Mouse (Mus musculus) cerebellum, adult 9-11 months (tissue): Measurements from ENCODE around the gene Tmem223.
A peak's percentile ranks its signal among the peaks of the same experiment; 100 is the strongest.

Experiments
- DNase-seq: peaks from one replicate; pipeline ENCODE4 v3.0.0; 2022

The Tmem223 gene

GRCm38 (mm10) chr19:8803879-8804660 lies 33.3 kb downstream of the Tmem223 start:
- no peak for DNase-seq

- no peak for DNase-seq
Observed at GRCm38 (mm10) chr19:8806810-8807209, 36.0 kb downstream of the Tmem223 start.

- DNase-seq: no peak
Observed at GRCm38 (mm10) chr19:8815812-8816211, 45.0 kb downstream of the Tmem223 start.

- DNase-seq: no peak
Observed at GRCm38 (mm10) chr19:8817001-8817400, 46.2 kb downstream of the Tmem223 start.

GRCm38 (mm10) chr19:8818301-8818798 lies 47.6 kb downstream of the Tmem223 start:
- DNase-seq: peak; percentile 49

- DNase-seq: peak; percentile 99
Observed at GRCm38 (mm10) chr19:8818801-8819595, 48.2 kb downstream of the Tmem223 start, which contains the start of gene Ttc9c. Gene Ttc9c, minus strand, starts transcription at chr19:8819333.

- DNase-seq: peak; percentile 99
Observed at GRCm38 (mm10) chr19:8819596-8820423, 49.0 kb downstream of the Tmem223 start, which contains the start of gene Hnrnpul2. Gene Hnrnpul2, plus strand, starts transcription at chr19:8820010.

- no peak for DNase-seq
Observed at GRCm38 (mm10) chr19:8820424-8820956, 49.7 kb downstream of the Tmem223 start.

- no peak for DNase-seq
Observed at GRCm38 (mm10) chr19:8821146-8821545, 50.4 kb downstream of the Tmem223 start.
